Mouse (Mus musculus): Measurements from ENCODE around the gene Gcgr. TPM values are rescaled to one million over a fixed set of nuclear protein-coding genes. Genes with fewer than 3 reads are reported as not detected.
"Not testable (repeated sequence)": the region's sequence is repeated elsewhere in the genome, so short reads cannot be mapped to it uniquely, and the experiment has no call there.

The Gcgr gene
- total RNA-seq, 4 experiments from 2014 or later: 0.17 TPM; not detected in 3

DNA sequence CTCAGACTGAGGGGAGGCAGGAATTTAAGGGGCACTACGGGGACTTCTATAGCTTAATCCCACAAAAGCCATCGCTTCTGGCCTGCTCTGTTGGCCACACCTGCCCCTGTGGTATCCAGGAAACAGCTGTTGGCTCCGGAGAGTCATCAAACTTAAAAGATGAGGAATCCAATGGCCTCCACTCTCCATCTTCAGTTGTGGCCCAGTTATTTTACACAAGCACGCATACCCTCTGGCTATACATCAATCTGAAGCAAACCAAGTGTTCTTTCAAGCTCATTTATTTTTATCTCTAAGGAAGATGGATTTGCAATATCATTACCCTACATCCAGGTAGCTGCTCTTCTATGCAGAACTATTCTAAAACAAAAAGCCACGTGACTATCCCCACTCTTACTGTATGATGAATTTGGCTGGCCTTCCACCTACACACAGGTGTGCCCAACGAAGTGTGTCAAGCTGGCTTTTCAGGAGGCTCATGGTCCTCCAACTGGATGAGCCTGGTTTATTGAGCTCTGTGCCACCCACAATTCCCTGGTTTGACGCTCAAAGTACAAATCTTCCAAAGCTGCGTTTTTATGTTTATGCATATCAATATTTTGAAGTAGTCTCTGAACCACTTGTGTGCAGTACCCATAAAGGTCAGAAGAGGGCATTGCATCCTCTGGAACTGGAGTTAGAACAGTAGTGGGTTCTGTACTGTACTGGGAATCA is 51.9 kb downstream of the Gcgr start:
- no peak for DNase-seq (ENCODE audit: low spot score in 2 of 2)

DNA sequence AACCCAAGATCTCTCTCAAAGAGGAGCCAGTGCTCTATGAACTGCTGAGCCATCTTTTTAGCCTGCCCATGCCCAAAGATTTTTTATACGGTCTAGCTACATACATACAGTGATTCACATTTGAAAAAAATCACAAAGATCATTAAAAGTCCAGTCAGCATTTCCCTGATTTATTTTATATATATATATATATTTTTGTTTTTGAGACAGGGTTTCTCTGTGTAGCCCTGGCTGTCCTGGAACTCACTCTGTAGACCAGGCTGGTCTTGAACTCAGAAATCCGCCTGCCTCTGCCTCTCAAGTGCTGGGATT is 52.4 kb downstream of the Gcgr start:
- DNase-seq (ENCODE audit: low spot score in 2 of 2): not testable (repeated sequence)

DNA sequence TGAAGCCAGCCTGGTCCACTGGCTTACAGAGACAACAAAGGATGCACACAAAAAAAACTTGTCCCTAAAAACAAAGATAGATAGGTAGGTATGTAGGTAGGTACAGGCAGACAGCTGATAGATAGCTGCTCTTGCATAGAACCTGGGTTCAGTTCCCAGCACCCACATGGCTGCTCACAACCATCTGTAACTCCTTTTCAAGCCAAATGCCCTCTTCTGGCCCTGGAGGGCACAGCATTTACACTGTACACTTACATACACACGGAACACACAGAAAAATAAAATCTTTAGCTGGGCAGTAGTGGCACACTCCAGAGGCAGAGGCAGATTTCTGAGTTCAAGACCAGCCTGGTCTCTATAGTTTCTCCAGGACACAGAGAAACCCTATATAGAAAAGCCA is 53.4 kb downstream of the Gcgr start:
- no peak for DNase-seq (ENCODE audit: low spot score in 2 of 2)

DNA sequence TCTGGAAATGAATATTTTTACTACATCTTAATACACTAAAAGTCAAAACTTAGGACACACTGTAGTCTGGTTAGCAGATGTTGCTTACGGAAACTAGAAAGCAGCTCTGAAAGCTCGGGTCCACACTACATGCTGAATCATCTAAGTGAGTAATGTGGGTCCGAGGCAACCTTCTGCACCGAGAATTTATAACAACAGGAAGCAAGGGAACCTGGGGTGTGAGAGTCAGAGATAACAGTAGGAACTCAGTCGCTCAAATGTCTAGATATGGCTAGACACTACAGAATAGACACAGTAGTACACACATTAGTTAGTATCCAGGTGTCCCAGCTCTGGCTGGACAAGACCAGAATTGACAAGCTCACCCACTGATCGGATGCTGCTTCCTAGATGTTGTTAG is 58.0 kb downstream of the Gcgr start:
- DNase-seq (ENCODE audit: low spot score in 2 of 2): no peak

Other genes starting within 250 kb of the Gcgr start
- gene Actg1, start 182.2 kb upstream of the Gcgr start, total RNA-seq (2022): 1,000 to 10,000 TPM; 1,267 to 1,347 (median 1,329) TPM
- gene Fscn2, start 169.2 kb upstream of the Gcgr start, total RNA-seq (2022): 1 to 10 TPM in 1 of 4 experiments, under 1 TPM in 1, not detected in 2; 0.37 to 1.2 TPM
- gene Faap100, start 151.9 kb upstream of the Gcgr start, total RNA-seq (2022): 10 to 100 TPM; 14.0 to 17.2 (median 14.9) TPM
- 10 to 100 TPM; 64.8 to 69.9 (median 68.4) TPM for gene Nploc4, start 93.0 kb upstream of the Gcgr start, total RNA-seq (2022)
- gene Tspan10, start 88.1 kb upstream of the Gcgr start, total RNA-seq (2022): 1 to 10 TPM in 2 of 4 experiments, not detected in 2; 2.0 to 2.4 TPM
- under 1 TPM; 0.30 to 0.96 (median 0.41) TPM for gene Pde6g, start 77.2 kb upstream of the Gcgr start, total RNA-seq (2022)
- gene Oxld1, start 72.6 kb upstream of the Gcgr start, total RNA-seq (2022): 10 to 100 TPM; 13.6 to 20.6 (median 17.4) TPM
- 10 to 100 TPM; 16.8 to 25.8 (median 22.1) TPM for gene Ccdc137, start 72.6 kb upstream of the Gcgr start, total RNA-seq (2022)
- gene Arl16, start 63.1 kb upstream of the Gcgr start, total RNA-seq (2022): 10 to 100 TPM; 52.6 to 63.3 (median 56.8) TPM
- 10 to 100 TPM; 63.2 to 67.7 (median 64.4) TPM for gene Mrpl12, start 46.1 kb upstream of the Gcgr start, total RNA-seq (2022)
- 10 to 100 TPM; 21.2 to 25.8 (median 24.0) TPM for gene Slc25a10, start 38.9 kb upstream of the Gcgr start, total RNA-seq (2022)
- 10 to 100 TPM; 71.6 to 75.9 (median 74.1) TPM for gene Mcrip1, start 19.0 kb downstream of the Gcgr start, total RNA-seq (2022)
- not detected for gene Ppp1r27, start 20.4 kb downstream of the Gcgr start, total RNA-seq (2022)
- gene P4hb, start 42.6 kb downstream of the Gcgr start, total RNA-seq (2022): 100 to 1,000 TPM; 110 to 142 (median 130) TPM
- gene Arhgdia, start 50.9 kb downstream of the Gcgr start, total RNA-seq (2022): 100 to 1,000 TPM; 307 to 323 (median 320) TPM
- gene Alyref, start 67.7 kb downstream of the Gcgr start, total RNA-seq (2022): 10 to 100 TPM; 47.7 to 64.6 (median 51.9) TPM
- 100 to 1,000 TPM in 2 of 4 experiments, 10 to 100 TPM in 2; 98.1 to 101 (median 99.4) TPM for gene Anapc11, start 67.7 kb downstream of the Gcgr start, total RNA-seq (2022)
- gene Npb, start 77.8 kb downstream of the Gcgr start, total RNA-seq (2022): 1 to 10 TPM in 2 of 4 experiments, not detected in 2; 1.1 to 1.8 TPM
- gene Pcyt2, start 87.2 kb downstream of the Gcgr start, total RNA-seq (2022): 100 to 1,000 TPM; 109 to 140 (median 124) TPM
- 10 to 100 TPM; 30.5 to 45.3 (median 34.7) TPM for gene Sirt7, start 94.5 kb downstream of the Gcgr start, total RNA-seq (2022)
- 10 to 100 TPM; 66.8 to 77.2 (median 73.1) TPM for gene Mafg, start 102.9 kb downstream of the Gcgr start, total RNA-seq (2022)
- gene Pycr1, start 113.1 kb downstream of the Gcgr start, total RNA-seq (2022): 1 to 10 TPM; 1.5 to 2.3 (median 1.8) TPM
- 10 to 100 TPM in 3 of 4 experiments, 1 to 10 TPM in 1; 9.3 to 12.0 (median 10.7) TPM for gene Myadml2, start 117.5 kb downstream of the Gcgr start, total RNA-seq (2022)
- 1 to 10 TPM; 2.1 to 7.1 (median 4.0) TPM for gene Notum, start 130.5 kb downstream of the Gcgr start, total RNA-seq (2022)
- gene Aspscr1, start 142.3 kb downstream of the Gcgr start, total RNA-seq (2022): 10 to 100 TPM; 57.0 to 64.7 (median 61.2) TPM
- gene Cenpx, start 183.0 kb downstream of the Gcgr start, total RNA-seq (2022): 10 to 100 TPM; 19.2 to 23.3 (median 22.2) TPM
- gene Lrrc45, start 183.2 kb downstream of the Gcgr start, total RNA-seq (2022): 10 to 100 TPM; 39.8 to 56.7 (median 51.2) TPM
- 10 to 100 TPM; 39.2 to 40.0 (median 39.6) TPM for gene Rac3, start 190.8 kb downstream of the Gcgr start, total RNA-seq (2022)
- 10 to 100 TPM in 2 of 4 experiments, 1 to 10 TPM in 2; 7.9 to 12.9 (median 9.4) TPM for gene Dcxr, start 196.6 kb downstream of the Gcgr start, total RNA-seq (2022)
- gene Cbr2, start 201.4 kb downstream of the Gcgr start, total RNA-seq (2022): 1 to 10 TPM in 3 of 4 experiments, under 1 TPM in 1; 0.99 to 2.7 (median 1.9) TPM
- 10 to 100 TPM; 23.0 to 43.0 (median 30.6) TPM for gene Hmga1b, start 232.1 kb downstream of the Gcgr start, total RNA-seq (2022)

All from left cerebral cortex, adult 8-10 months (tissue).